Mouse (Mus musculus) spleen, embryonic (tissue): ENCODE measurements at regions not wholly inside any gene's neighbourhood (a gene's known extent, or its start where the extent isn't known, plus 50 kb on each side); places are given as distances from the start of the nearest gene placed in this dataset.

Experiments used
- CTCF ChIA-PET: fragments of 350-600 bp; sonication (Branson Sonifier 250); formaldehyde crosslinking; loops from one replicate; lab custom pipeline; 2022; lab: Charles Lee

GRCm38 (mm10) chr12:13042934-13043333 is 101.2 kb upstream of the Mycn start:
- CTCF ChIA-PET, result no interaction called here

- CTCF ChIA-PET, result no interaction called here
Measured at GRCm38 (mm10) chr12:13035108-13035741, 93.5 kb upstream of the Mycn start.

GRCm38 (mm10) chr12:13030333-13030732 is 88.6 kb upstream of the Mycn start:
- CTCF ChIA-PET, result no interaction called here

GRCm38 (mm10) chr12:13028086-13028485 is 86.4 kb upstream of the Mycn start:
- CTCF ChIA-PET, result no interaction called here

GRCm38 (mm10) chr12:13026041-13026580 is 84.4 kb upstream of the Mycn start:
- CTCF ChIA-PET, result no interaction called here

GRCm38 (mm10) chr12:13024215-13024841 is 82.6 kb upstream of the Mycn start:
- CTCF ChIA-PET, result no interaction called here

- CTCF ChIA-PET, result no interaction called here
Measured at GRCm38 (mm10) chr12:13011023-13011761, 69.5 kb upstream of the Mycn start.

- CTCF ChIA-PET, result no interaction called here
Measured at GRCm38 (mm10) chr12:13010405-13010804, 68.7 kb upstream of the Mycn start.

- CTCF ChIA-PET, result no interaction called here
Measured at GRCm38 (mm10) chr12:13009470-13009869, 67.8 kb upstream of the Mycn start.

- CTCF ChIA-PET, result no interaction called here
Measured at GRCm38 (mm10) chr12:13002703-13003102, 61.0 kb upstream of the Mycn start.

GRCm38 (mm10) chr12:13002069-13002590 is 60.4 kb upstream of the Mycn start:
- CTCF ChIA-PET, result no interaction called here

GRCm38 (mm10) chr12:12995974-12996361 is 54.3 kb upstream of the Mycn start:
- CTCF ChIA-PET, result no interaction called here

- CTCF ChIA-PET, result no interaction called here
Measured at GRCm38 (mm10) chr12:12995061-12995973, 53.6 kb upstream of the Mycn start.

GRCm38 (mm10) chr12:12993894-12994714 is 52.4 kb upstream of the Mycn start:
- CTCF ChIA-PET, result no interaction called here
